Mouse (Mus musculus): ENCODE measurements at regions not wholly inside any gene's neighbourhood (a gene's known extent, or its start where the extent isn't known, plus 50 kb on each side); places are given as distances from the start of the nearest gene placed in this dataset.
"Not testable (repeated sequence)": the region's sequence is repeated elsewhere in the genome, so short reads cannot be mapped to it uniquely, and the experiment has no call there.

- Histone ChIP-seq H3K9ac (ENCODE audit: low read length) (no peak overlapping the region), H3K4me1 (ENCODE audit: control insufficient read depth, insufficient read depth, low read length) (no peaks in the 10 kb centered on the region), H3K36me3 (ENCODE audit: control insufficient read depth, insufficient read depth, low read length) (no peaks in the 10 kb centered on the region), H3K4me2 (ENCODE audit: low read depth, severe bottlenecking) (no peak overlapping the region), H3K9me3 (ENCODE audit: control insufficient read depth, low read length) (no peaks in the 10 kb centered on the region), H3K4me3 (ENCODE audit: low read depth, low read length) (no peak overlapping the region), H3K27me3 (ENCODE audit: control insufficient read depth, insufficient read depth, low read length) (no peaks in the 10 kb centered on the region), H3K27ac (replicated peaks; ENCODE audit: low read depth, low read length) (no peak overlapping the region)
- no peak for DNase-seq (ENCODE audit: low spot score)
- 87% methylated on average over 7 of the region's 7 CpGs for WGBS
- ATAC-seq (ENCODE audit: insufficient number of reproducible peaks, low FRiP score, low TSS enrichment, low read depth), result no peak
Observed at GRCm38 (mm10) chr12:113241373-113242193, 55.9 kb downstream of the Tmem121 start.

- H3K9ac ChIP-seq (ENCODE audit: low read length), result no peak overlapping the region
- ATAC-seq (ENCODE audit: insufficient number of reproducible peaks, low FRiP score, low TSS enrichment, low read depth) (no peak), DNase-seq (ENCODE audit: low spot score) (no peak)
- WGBS, result 86% methylated on average over 3 of the region's 3 CpGs
- H3K36me3 ChIP-seq (ENCODE audit: control insufficient read depth, insufficient read depth, low read length), result no peaks in the 10 kb centered on the region
- no peak overlapping the region for H3K4me2 ChIP-seq (ENCODE audit: low read depth, severe bottlenecking)
- no peaks in the 10 kb centered on the region for H3K9me3 ChIP-seq (ENCODE audit: control insufficient read depth, low read length)
- H3K4me3 ChIP-seq (ENCODE audit: low read depth, low read length), result no peak overlapping the region
- no peak overlapping the region for H3K27ac ChIP-seq (replicated peaks; ENCODE audit: low read depth, low read length)
- H3K4me1 ChIP-seq (ENCODE audit: control insufficient read depth, insufficient read depth, low read length), result no peaks in the 10 kb centered on the region
- H3K27me3 ChIP-seq (ENCODE audit: control insufficient read depth, insufficient read depth, low read length), result no peaks in the 10 kb centered on the region
Observed at GRCm38 (mm10) chr12:113242194-113242510, 56.4 kb downstream of the Tmem121 start.

DNA sequence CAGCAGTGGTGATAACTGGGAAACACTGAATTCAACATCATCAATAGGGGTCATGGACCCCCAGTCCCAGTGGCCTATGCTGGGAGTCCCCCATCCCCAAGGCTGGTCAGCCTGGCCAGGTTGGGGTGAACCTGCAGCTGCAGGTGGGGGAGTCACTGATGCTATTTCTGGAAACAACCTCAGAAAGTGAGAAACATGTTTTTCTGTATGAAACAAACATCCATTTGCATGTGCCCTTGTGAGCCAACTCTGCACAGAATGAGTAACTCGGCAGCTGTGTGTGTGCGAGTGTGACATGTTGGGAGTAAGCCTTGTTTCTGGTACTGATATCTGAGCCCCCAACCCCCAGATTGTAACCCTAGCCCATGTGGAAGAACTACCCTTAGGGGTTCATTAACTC lies 59.0 kb downstream of the Tmem121 start:
- Histone ChIP-seq H3K9me3 (ENCODE audit: control insufficient read depth, low read length) (no peaks in the 10 kb centered on the region), H3K27me3 (ENCODE audit: control insufficient read depth, insufficient read depth, low read length) (no peaks in the 10 kb centered on the region), H3K36me3 (ENCODE audit: control insufficient read depth, insufficient read depth, low read length) (no peaks in the 10 kb centered on the region), H3K4me2 (ENCODE audit: low read depth, severe bottlenecking) (no peak overlapping the region), H3K4me3 (ENCODE audit: low read depth, low read length) (no peak overlapping the region), H3K4me1 (ENCODE audit: control insufficient read depth, insufficient read depth, low read length) (no peaks in the 10 kb centered on the region), H3K27ac (replicated peaks; ENCODE audit: low read depth, low read length) (no peak overlapping the region), H3K9ac (ENCODE audit: low read length) (no peak overlapping the region)
- WGBS, result 90% methylated on average over 2 of the region's 2 CpGs
- no peak for ATAC-seq (ENCODE audit: insufficient number of reproducible peaks, low FRiP score, low TSS enrichment, low read depth)
- no peak for DNase-seq (ENCODE audit: low spot score)

DNA sequence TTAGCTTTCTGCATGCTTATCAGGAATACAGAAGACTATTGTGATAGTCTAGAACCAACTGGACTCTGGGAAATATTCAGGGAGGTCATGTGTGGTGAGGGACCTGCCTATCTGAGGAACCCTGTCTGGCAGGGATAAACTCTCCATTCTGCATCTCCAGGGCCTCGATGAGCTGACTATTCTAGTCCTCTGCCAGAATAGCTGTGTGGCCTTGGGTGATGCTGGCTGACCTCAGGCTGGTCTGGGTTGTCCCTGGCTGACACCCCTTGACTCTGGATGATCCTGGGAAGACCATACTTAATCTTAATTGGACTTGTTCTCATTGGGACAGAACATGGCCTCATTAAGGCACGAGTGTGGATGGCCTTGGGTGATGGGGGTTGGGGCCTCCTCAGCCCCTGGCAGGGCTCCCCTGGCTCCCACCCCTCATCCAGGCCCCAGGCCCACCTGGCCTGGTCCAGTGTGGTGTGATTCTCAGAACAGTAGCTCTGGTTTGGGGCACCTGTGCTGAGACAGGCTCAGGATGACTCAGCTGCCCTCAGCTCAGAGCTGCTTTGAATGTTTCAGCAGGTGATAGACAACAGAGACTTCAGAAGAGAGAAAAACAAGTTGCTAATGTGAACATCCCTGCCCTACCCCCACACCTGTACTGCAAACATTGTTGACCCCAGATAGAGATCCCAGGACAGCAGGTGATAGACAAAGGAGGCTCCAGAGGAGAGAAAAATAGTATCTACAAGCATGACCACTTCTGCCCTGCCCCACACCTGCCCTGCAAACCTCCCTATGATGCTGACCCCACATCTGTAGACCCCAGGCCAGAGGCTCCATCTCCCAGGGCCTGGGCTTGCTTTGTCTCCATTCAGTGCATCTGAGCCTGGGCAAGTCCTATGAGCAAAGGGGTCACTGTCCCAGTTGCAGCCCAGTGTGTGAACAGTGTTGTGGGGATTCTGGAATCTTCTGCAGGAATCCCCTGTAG lies 68.0 kb downstream of the Tmem121 start:
- H3K4me3 ChIP-seq (ENCODE audit: low read depth, low read length); H3K27me3 ChIP-seq (ENCODE audit: control insufficient read depth, insufficient read depth, low read length); H3K4me2 ChIP-seq (ENCODE audit: low read depth, severe bottlenecking); H3K36me3 ChIP-seq (ENCODE audit: control insufficient read depth, insufficient read depth, low read length); ATAC-seq (ENCODE audit: insufficient number of reproducible peaks, low FRiP score, low TSS enrichment, low read depth); H3K27ac ChIP-seq (replicated peaks; ENCODE audit: low read depth, low read length); H3K9me3 ChIP-seq (ENCODE audit: control insufficient read depth, low read length); H3K9ac ChIP-seq (ENCODE audit: low read length); DNase-seq (ENCODE audit: low spot score); H3K4me1 ChIP-seq (ENCODE audit: control insufficient read depth, insufficient read depth, low read length): not testable (repeated sequence)
- 66% methylated on average over 2 of the region's 2 CpGs for WGBS

DNA sequence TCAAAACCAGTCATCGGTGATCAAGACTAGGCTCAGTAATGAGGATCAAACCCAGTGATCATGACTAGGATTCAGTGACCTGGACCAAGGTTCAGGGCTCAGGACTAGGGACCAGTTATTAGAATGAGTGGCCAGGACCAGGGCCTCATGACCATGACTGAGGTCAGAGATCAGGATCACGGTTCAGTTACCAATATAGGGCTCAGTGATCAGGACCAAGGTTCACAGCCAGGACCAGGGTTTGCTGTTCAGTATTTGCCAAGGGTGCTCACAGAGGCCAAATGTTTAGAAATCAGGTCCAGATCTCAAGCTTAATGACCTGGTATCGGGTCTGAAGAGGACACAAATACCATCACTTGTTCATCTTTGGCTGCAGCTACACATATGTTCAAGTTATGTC lies 69.6 kb downstream of the Tmem121 start:
- H3K9ac ChIP-seq (ENCODE audit: low read length), result no peak overlapping the region
- no peak overlapping the region for H3K4me3 ChIP-seq (ENCODE audit: low read depth, low read length)
- 92% methylated on average over 3 of the region's 3 CpGs for WGBS
- H3K27ac ChIP-seq (replicated peaks; ENCODE audit: low read depth, low read length), result no peak overlapping the region
- ATAC-seq (ENCODE audit: insufficient number of reproducible peaks, low FRiP score, low TSS enrichment, low read depth), result no peak
- H3K27me3 ChIP-seq (ENCODE audit: control insufficient read depth, insufficient read depth, low read length), result no peaks in the 10 kb centered on the region
- H3K9me3 ChIP-seq (ENCODE audit: control insufficient read depth, low read length), result no peaks in the 10 kb centered on the region
- H3K4me2 ChIP-seq (ENCODE audit: low read depth, severe bottlenecking), result no peak overlapping the region
- H3K4me1 ChIP-seq (ENCODE audit: control insufficient read depth, insufficient read depth, low read length), result no peaks in the 10 kb centered on the region
- no peak for DNase-seq (ENCODE audit: low spot score)
- H3K36me3 ChIP-seq (ENCODE audit: control insufficient read depth, insufficient read depth, low read length), result no peaks in the 10 kb centered on the region

GRCm38 (mm10) chr12:113256628-113257027 lies 70.9 kb downstream of the Tmem121 start:
- H3K4me2 ChIP-seq (ENCODE audit: low read depth, severe bottlenecking), result no peak overlapping the region
- no peak for DNase-seq (ENCODE audit: low spot score)
- H3K36me3 ChIP-seq (ENCODE audit: control insufficient read depth, insufficient read depth, low read length), result no peaks in the 10 kb centered on the region
- no peaks in the 10 kb centered on the region for H3K9me3 ChIP-seq (ENCODE audit: control insufficient read depth, low read length)
- no peak overlapping the region for H3K4me3 ChIP-seq (ENCODE audit: low read depth, low read length)
- no peaks in the 10 kb centered on the region for H3K27me3 ChIP-seq (ENCODE audit: control insufficient read depth, insufficient read depth, low read length)
- H3K9ac ChIP-seq (ENCODE audit: low read length), result no peak overlapping the region
- no peak overlapping the region for H3K27ac ChIP-seq (replicated peaks; ENCODE audit: low read depth, low read length)
- 70% methylated on average over 2 of the region's 2 CpGs for WGBS
- ATAC-seq (ENCODE audit: insufficient number of reproducible peaks, low FRiP score, low TSS enrichment, low read depth), result no peak
- no peaks in the 10 kb centered on the region for H3K4me1 ChIP-seq (ENCODE audit: control insufficient read depth, insufficient read depth, low read length)

GRCm38 (mm10) chr12:113257243-113257642 lies 71.5 kb downstream of the Tmem121 start:
- no peaks in the 10 kb centered on the region for H3K9me3 ChIP-seq (ENCODE audit: control insufficient read depth, low read length)
- H3K27ac ChIP-seq (replicated peaks; ENCODE audit: low read depth, low read length), result no peak overlapping the region
- ATAC-seq (ENCODE audit: insufficient number of reproducible peaks, low FRiP score, low TSS enrichment, low read depth) (no peak), DNase-seq (ENCODE audit: low spot score) (no peak)
- 55% methylated on average over 2 of the region's 2 CpGs for WGBS
- no peak overlapping the region for H3K9ac ChIP-seq (ENCODE audit: low read length)
- H3K4me3 ChIP-seq (ENCODE audit: low read depth, low read length), result no peak overlapping the region
- H3K27me3 ChIP-seq (ENCODE audit: control insufficient read depth, insufficient read depth, low read length), result no peaks in the 10 kb centered on the region
- H3K4me1 ChIP-seq (ENCODE audit: control insufficient read depth, insufficient read depth, low read length), result no peaks in the 10 kb centered on the region
- H3K36me3 ChIP-seq (ENCODE audit: control insufficient read depth, insufficient read depth, low read length), result no peaks in the 10 kb centered on the region
- H3K4me2 ChIP-seq (ENCODE audit: low read depth, severe bottlenecking), result no peak overlapping the region

DNA sequence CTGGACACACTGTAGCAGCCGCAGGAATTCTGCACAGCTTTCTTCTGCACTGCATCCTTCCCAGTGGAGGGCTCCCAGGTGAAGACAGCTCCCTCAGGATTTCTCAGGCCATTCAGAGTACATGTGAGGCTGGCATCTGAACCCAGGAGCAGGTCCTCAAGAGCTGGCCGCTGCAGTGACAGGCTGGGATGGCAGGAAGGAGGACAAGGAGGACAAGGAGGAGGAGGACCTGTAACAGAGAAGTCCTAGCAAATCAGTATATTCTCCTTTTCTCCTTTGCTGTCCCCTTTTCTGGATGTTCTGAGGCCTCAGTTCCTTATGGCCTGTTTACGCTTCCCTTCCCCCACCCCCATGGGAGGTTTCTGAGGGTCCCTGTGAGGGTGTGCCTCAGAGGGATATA lies 73.7 kb downstream of the Tmem121 start:
- no peak overlapping the region for H3K4me3 ChIP-seq (ENCODE audit: low read depth, low read length)
- H3K9ac ChIP-seq (ENCODE audit: low read length), result no peak overlapping the region
- WGBS, result 81% methylated on average over 3 of the region's 3 CpGs
- no peaks in the 10 kb centered on the region for H3K27me3 ChIP-seq (ENCODE audit: control insufficient read depth, insufficient read depth, low read length)
- no peaks in the 10 kb centered on the region for H3K9me3 ChIP-seq (ENCODE audit: control insufficient read depth, low read length)
- no peaks in the 10 kb centered on the region for H3K36me3 ChIP-seq (ENCODE audit: control insufficient read depth, insufficient read depth, low read length)
- H3K4me2 ChIP-seq (ENCODE audit: low read depth, severe bottlenecking), result no peak overlapping the region
- no peak for ATAC-seq (ENCODE audit: insufficient number of reproducible peaks, low FRiP score, low TSS enrichment, low read depth)
- no peak for DNase-seq (ENCODE audit: low spot score)
- no peak overlapping the region for H3K27ac ChIP-seq (replicated peaks; ENCODE audit: low read depth, low read length)
- no peaks in the 10 kb centered on the region for H3K4me1 ChIP-seq (ENCODE audit: control insufficient read depth, insufficient read depth, low read length)
